Mouse (Mus musculus) MEL (cell line): ENCODE measurements around the gene Adam12.

Experiments used
- CTCF ChIP-seq, 3 experiments: IDR thresholded peaks in 2 of 3; conservative IDR thresholded peaks in 1 of 3; 2 replicates each; pipeline ENCODE4 v1.5.1; 2011 to 2012; ENCODE audit warnings: low read length in 3 of 3, low read depth in 2 of 3, mild to moderate bottlenecking in 2 of 3, improper control_type of control experiment in 1 of 3, inconsistent platforms in 1 of 3, mixed read lengths in 1 of 3, moderate library complexity in 1 of 3; ENCODE audit not compliant: control insufficient read depth in 1 of 3, insufficient read depth in 1 of 3, poor library complexity in 1 of 3, severe bottlenecking in 1 of 3
- GATA1 ChIP-seq: IDR thresholded peaks from 2 replicates; pipeline ENCODE4 v1.6.1; 2011; ENCODE audit warnings: low read depth, low read length, improper control_type of control experiment
- KAT2A ChIP-seq: conservative IDR thresholded peaks from 2 replicates; pipeline ENCODE4 v1.6.1; 2012; ENCODE audit warnings: low read depth, low read length, improper control_type of control experiment, inconsistent platforms
- MYB ChIP-seq: IDR thresholded peaks from 2 replicates; pipeline ENCODE4 v1.6.1; 2011; ENCODE audit warnings: mild to moderate bottlenecking, low read depth, low read length, improper control_type of control experiment
- POLR2A ChIP-seq, 2 experiments: IDR thresholded peaks; 2 replicates each; pipeline ENCODE4 v1.6.1; 2011 to 2012; ENCODE audit warnings: low read length in 2 of 2, mild to moderate bottlenecking in 2 of 2, control low read depth in 1 of 2, improper control_type of control experiment in 1 of 2, low read depth in 1 of 2, moderate library complexity in 1 of 2; ENCODE audit not compliant: control insufficient read depth in 1 of 2, insufficient read depth in 1 of 2, poor library complexity in 1 of 2
- RAD21 ChIP-seq: IDR thresholded peaks from 2 replicates; pipeline ENCODE4 v1.6.1; 2011; ENCODE audit warnings: mild to moderate bottlenecking, low read depth, low read length, improper control_type of control experiment
- RCOR1 ChIP-seq: IDR thresholded peaks from 2 replicates; pipeline ENCODE4 v1.6.1; 2012; ENCODE audit warnings: low read depth, mild to moderate bottlenecking, inconsistent platforms, low read length, improper control_type of control experiment

DNA sequence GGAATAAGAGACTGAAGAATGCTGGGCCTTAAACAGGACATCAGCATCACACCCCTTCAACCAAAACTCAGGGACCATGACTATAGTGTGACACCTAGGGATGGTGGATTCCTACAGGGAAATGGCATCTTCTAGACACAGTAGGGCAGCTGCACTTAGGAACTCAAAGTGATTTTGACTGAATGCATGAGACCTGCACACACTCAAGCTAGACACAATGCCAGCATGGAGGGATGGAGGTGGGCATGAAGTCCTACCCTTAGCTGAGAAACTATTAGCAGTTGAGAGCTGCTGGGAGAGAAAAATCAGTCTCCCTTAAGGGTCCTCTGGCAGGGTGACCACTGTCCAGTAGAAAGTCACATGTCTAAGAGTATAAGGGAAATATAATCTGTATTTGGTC, 147.0 kb downstream of the Adam12 start:
- TF ChIP-seq CTCF (IDR thresholded peaks at IDR 0.05 in 2 of 3, conservative IDR thresholded peaks at IDR 0.05 in 1 of 3; ENCODE audit: control insufficient read depth in 1 of 3, insufficient read depth in 1 of 3, low read depth in 2 of 3, low read length in 3 of 3, poor library complexity in 1 of 3, severe bottlenecking in 1 of 3) (no peak), MYB (no peak), KAT2A (no peak), GATA1 (no peak), RAD21 (no peak), RCOR1 (no peak), POLR2A (IDR thresholded peaks at IDR 0.05; ENCODE audit: control insufficient read depth in 1 of 2, insufficient read depth in 1 of 2, low read depth in 1 of 2, low read length in 2 of 2, poor library complexity in 1 of 2) (no peak)
